Mouse (Mus musculus): ENCODE results near the gene Wipf1. TPM values are rescaled to one million over a fixed set of nuclear protein-coding genes. Genes with fewer than 3 reads are reported as not detected.

Wipf1 gene
- polyA plus RNA-seq, 1 experiment = 47.3 TPM

DNA sequence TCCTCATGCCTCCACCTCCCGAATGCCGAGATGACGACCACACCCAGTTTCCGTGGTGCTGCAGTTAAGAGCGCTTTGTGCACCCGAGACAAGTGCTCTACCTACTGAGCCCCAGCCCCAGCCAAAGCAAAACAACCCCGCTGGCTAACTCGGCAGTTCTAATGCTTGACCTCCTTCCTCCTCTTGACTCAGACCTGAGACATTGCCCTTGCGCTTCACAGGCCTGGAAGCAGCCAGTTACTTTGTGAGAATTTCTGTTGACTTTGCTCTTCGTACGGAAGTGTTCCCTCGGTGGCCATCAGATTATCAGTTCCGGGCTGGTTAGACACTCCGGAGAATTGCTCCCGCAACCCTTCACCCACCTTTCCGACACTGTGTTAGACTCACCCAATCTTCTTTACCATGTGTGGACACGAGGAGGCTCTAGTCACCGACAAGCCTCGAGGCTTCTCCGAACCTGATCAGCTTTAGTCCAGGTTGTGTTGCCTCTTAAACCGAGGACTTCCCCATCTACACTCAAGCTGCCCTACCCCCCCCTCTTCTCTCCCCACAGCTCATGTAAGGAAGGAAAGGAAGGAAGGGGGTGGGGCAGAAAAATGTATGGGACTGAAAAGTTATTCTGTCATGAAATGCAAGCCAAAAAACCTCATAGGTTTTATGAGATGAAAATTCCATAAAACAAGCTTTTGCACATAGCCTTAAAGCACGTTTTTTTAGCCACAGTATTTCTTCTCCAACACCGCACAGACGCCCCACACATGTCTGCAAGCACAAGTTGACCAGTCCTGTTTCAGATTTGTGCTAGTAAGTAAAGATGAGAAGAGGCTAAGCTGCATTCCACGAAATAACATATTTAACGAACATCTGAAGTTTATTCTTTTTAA, 44.1 kb downstream of the Wipf1 start:
- H3K4me3 ChIP-seq (replicated peaks; ENCODE audit: control insufficient read depth, low read depth, low read length) = peak overlapping the region; percentile 77
- no peaks in the 10 kb centered on the region; the same call in 1 of the 2 replicates for H3K4me1 ChIP-seq (ENCODE audit: control insufficient read depth, insufficient read depth, low read length)
- TF ChIP-seq POLR2A (IDR thresholded peaks at IDR 0.05; ENCODE audit: borderline replicate concordance, control insufficient read depth, low read depth, low read length) = peak; percentile 33; the same call in 1 of the 2 replicates
- peak; percentile 2; the same call in 1 of the 2 replicates for TF ChIP-seq CTCF (IDR thresholded peaks at IDR 0.05; ENCODE audit: control insufficient read depth, insufficient read depth, low read length)
- H3K27ac ChIP-seq (ENCODE audit: control insufficient read depth, insufficient read depth, low read depth, low read length, poor library complexity) = peak overlapping the region; percentile 94
- WGBS = under 1% methylated on average over 26 of the region's 26 CpGs

DNA sequence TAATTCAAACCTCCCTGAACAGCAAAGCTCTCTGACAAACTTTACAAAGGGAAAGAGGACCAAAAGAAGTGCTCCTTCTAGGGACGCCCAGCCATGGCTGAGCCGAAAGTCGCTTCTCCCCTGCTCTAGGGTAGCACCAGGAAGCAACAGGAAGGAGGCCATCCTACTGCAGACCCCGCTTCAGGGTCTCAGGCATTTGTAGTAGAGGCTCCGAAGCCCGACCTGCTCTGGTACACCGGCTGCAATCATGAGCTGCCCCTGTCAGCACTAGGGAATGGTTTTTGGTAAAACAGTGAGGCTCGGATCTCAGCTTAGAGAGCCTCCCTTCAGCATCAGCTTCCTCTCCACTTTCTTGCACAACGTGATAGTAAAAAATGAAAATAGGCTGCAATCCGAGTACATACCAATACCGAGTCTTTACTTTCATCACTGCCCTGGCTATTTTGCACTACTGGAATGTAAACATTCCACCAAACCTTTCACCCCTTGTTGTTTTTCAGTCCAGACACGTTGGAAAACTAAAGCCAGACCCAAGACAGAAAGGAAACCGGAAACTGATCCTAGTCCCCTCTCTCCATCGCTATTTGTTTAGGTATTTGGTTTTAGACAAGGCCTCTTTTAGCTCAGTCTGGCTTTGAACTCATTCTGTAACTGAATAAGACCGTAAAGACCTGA, 44.8 kb downstream of the Wipf1 start:
- no peak for TF ChIP-seq CTCF (IDR thresholded peaks at IDR 0.05; ENCODE audit: control insufficient read depth, insufficient read depth, low read length)

DNA sequence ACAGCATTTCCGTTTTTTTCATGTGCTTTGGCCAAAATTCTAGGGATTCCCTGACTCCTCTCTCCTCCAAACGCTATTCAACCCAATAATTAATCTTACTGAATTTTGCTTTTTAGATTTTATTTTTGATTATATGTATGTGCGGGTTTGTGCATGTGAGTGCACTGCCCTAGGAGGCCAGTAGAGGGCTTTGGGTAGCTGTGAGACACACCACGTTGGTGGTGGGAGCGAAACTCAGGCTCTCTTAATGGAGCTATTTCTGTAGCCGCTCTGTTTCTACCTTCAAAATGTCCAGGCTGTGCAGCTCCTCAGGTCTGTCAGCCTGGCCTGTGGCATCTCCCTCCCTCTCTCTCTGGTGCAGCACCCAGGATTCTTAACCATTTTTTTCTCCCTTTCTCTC, 50.7 kb downstream of the Wipf1 start:
- H3K27ac ChIP-seq (ENCODE audit: control insufficient read depth, insufficient read depth, low read depth, low read length, poor library complexity) = no peak overlapping the region
- WGBS = 83% methylated on average over 6 of the region's 6 CpGs
- TF ChIP-seq CTCF (IDR thresholded peaks at IDR 0.05; ENCODE audit: control insufficient read depth, insufficient read depth, low read length) = peak; percentile 25; the same call in 1 of the 2 replicates
- no peak for TF ChIP-seq POLR2A (IDR thresholded peaks at IDR 0.05; ENCODE audit: borderline replicate concordance, control insufficient read depth, low read depth, low read length)
- H3K4me3 ChIP-seq (replicated peaks; ENCODE audit: control insufficient read depth, low read depth, low read length) = no peak overlapping the region
- H3K4me1 ChIP-seq (ENCODE audit: control insufficient read depth, insufficient read depth, low read length) = peaks cover 2% of the 10 kb centered on the region

More for the DNA sequence above, 44.8 kb downstream of the Wipf1 start:
- H3K27ac ChIP-seq (ENCODE audit: control insufficient read depth, insufficient read depth, low read depth, low read length, poor library complexity) = peak overlapping the region; percentile 94
- no peaks in the 10 kb centered on the region; the same call in 1 of the 2 replicates for H3K4me1 ChIP-seq (ENCODE audit: control insufficient read depth, insufficient read depth, low read length)
- WGBS = 3% methylated on average over 15 of the region's 15 CpGs
- peak overlapping the region; percentile 77 for H3K4me3 ChIP-seq (replicated peaks; ENCODE audit: control insufficient read depth, low read depth, low read length)

DNA sequence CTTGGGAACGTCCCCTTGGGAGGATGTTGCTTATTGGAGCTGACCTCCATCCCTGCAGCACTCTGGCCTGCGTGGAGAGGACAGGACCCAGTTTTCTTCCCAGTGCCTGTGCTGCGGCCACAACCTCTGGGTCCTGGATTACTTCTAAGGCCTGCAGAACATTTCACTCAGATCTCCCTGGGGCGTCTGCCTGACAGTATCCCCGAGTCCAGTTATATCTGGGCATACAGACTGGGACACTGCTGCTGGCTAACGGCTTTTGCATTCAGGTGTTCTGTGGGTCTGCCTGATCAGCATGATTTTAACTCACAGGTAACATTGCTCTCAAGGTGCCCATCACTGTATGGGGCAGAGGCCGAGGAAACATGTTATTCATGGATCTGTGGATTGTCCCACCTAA, 52.0 kb downstream of the Wipf1 start:
- TF ChIP-seq CTCF (IDR thresholded peaks at IDR 0.05; ENCODE audit: control insufficient read depth, insufficient read depth, low read length) (no peak), POLR2A (IDR thresholded peaks at IDR 0.05; ENCODE audit: borderline replicate concordance, control insufficient read depth, low read depth, low read length) (no peak)
- peaks cover 2% of the 10 kb centered on the region for H3K4me1 ChIP-seq (ENCODE audit: control insufficient read depth, insufficient read depth, low read length)
- no peak overlapping the region for H3K27ac ChIP-seq (ENCODE audit: control insufficient read depth, insufficient read depth, low read depth, low read length, poor library complexity)
- WGBS = 89% methylated on average over 7 of the region's 7 CpGs
- no peak overlapping the region for H3K4me3 ChIP-seq (replicated peaks; ENCODE audit: control insufficient read depth, low read depth, low read length)

DNA sequence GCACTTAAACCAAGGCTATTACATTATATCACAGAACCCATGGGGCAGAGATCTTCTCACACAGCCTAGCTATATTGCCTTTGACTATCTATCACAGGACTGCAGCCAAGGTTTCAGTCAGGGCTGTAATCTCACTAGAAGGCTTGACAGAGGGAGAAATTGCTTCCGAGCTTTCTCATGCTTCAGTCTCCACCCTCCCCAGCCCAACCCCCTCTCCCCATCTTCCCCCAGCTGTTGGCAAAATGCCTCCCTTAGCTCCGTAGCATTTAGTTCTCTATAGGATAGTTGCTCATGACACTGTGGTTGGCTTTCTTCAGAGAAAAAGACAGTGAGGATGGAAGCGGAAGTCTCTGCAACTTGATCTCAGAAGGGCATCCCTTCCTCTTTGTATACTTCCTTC, 54.0 kb downstream of the Wipf1 start:
- peaks cover 7% of the 10 kb centered on the region for H3K4me1 ChIP-seq (ENCODE audit: control insufficient read depth, insufficient read depth, low read length)
- H3K4me3 ChIP-seq (replicated peaks; ENCODE audit: control insufficient read depth, low read depth, low read length) = no peak overlapping the region
- TF ChIP-seq CTCF (IDR thresholded peaks at IDR 0.05; ENCODE audit: control insufficient read depth, insufficient read depth, low read length) (no peak), POLR2A (IDR thresholded peaks at IDR 0.05; ENCODE audit: borderline replicate concordance, control insufficient read depth, low read depth, low read length) (no peak)
- WGBS = 3% methylated on average over 3 of the region's 3 CpGs
- H3K27ac ChIP-seq (ENCODE audit: control insufficient read depth, insufficient read depth, low read depth, low read length, poor library complexity) = no peak overlapping the region; the same call in 1 of the 2 replicates

DNA sequence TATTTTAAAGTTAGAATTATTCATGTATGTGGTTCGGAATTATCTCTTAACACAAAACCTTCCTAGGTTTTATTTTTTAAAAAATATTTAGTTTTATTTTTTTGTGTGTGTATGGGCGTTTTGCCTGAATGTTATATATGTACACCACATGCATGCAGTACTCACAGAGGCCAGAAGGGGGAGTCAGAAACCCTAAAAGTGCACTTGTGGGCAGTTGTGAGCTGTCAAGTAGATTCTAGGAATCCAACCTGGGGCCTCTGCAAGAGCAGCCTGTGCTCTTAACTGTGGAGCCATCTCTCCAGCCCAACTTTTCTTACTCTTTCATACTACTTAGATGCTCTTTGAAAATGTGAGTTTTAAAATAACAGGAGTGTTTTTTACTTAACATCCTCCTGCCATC, 57.4 kb downstream of the Wipf1 start:
- 82% methylated on average over 2 of the region's 2 CpGs for WGBS
- TF ChIP-seq POLR2A (IDR thresholded peaks at IDR 0.05; ENCODE audit: borderline replicate concordance, control insufficient read depth, low read depth, low read length) = no peak
- no peak for TF ChIP-seq CTCF (IDR thresholded peaks at IDR 0.05; ENCODE audit: control insufficient read depth, insufficient read depth, low read length)
- Histone ChIP-seq H3K4me3 (replicated peaks; ENCODE audit: control insufficient read depth, low read depth, low read length) (no peak overlapping the region), H3K27ac (ENCODE audit: control insufficient read depth, insufficient read depth, low read depth, low read length, poor library complexity) (no peak overlapping the region), H3K4me1 (ENCODE audit: control insufficient read depth, insufficient read depth, low read length) (peaks cover 14% of the 10 kb centered on the region)

DNA sequence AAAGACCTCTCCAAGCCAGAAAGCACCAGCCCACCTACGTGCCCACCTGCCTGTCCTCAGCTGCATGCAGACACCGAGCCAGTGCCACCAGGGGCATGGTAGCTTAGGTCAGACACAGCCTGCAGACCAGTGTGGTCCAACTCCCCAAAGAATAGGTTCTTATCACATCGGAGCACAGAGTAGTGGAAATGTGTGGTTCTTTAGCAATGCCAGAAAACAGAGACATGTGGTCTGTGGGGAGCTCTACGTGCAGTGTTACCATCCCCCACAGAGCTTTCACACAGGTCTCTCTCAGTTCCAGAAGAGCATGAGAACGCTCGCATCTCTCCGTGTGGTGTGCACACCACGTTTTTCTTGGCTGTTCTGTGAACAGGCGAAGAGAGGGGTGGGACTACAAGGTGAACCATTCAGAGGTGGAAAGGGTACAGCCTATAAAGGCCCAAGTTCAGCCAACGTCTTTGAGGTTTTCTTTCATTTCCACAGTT, 59.3 kb downstream of the Wipf1 start:
- 3% methylated on average over 10 of the region's 10 CpGs for WGBS
- TF ChIP-seq POLR2A (IDR thresholded peaks at IDR 0.05; ENCODE audit: borderline replicate concordance, control insufficient read depth, low read depth, low read length) (no peak), CTCF (IDR thresholded peaks at IDR 0.05; ENCODE audit: control insufficient read depth, insufficient read depth, low read length) (no peak)
- Histone ChIP-seq H3K4me3 (replicated peaks; ENCODE audit: control insufficient read depth, low read depth, low read length) (no peak overlapping the region), H3K4me1 (ENCODE audit: control insufficient read depth, insufficient read depth, low read length) (peaks cover 18% of the 10 kb centered on the region), H3K27ac (ENCODE audit: control insufficient read depth, insufficient read depth, low read depth, low read length, poor library complexity) (peak overlapping the region; percentile 59)

DNA sequence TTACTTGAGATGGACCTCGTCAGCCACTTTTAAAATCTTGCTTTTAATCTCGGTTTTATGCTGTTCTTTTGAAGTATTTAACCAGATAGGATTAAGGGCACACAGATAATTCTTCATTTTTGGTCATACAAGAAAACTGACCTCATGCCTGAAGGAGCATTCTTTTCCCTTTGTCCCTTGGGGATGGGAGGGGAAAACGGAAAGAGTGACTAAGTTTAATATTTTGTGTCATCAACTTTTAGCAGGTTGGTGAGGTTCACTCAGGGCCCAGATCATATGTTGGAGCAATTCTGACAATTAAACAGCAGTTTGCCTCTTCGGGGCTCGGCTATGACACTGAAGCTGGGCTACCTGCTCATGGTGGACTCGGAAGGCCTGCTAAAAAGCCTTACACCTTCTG, 60.0 kb downstream of the Wipf1 start:
- Histone ChIP-seq H3K27ac (ENCODE audit: control insufficient read depth, insufficient read depth, low read depth, low read length, poor library complexity) (peak overlapping the region; percentile 59; the same call in 1 of the 2 replicates), H3K4me3 (replicated peaks; ENCODE audit: control insufficient read depth, low read depth, low read length) (no peak overlapping the region), H3K4me1 (ENCODE audit: control insufficient read depth, insufficient read depth, low read length) (peaks cover 16% of the 10 kb centered on the region)
- WGBS = 61% methylated on average over 6 of the region's 6 CpGs
- TF ChIP-seq CTCF (IDR thresholded peaks at IDR 0.05; ENCODE audit: control insufficient read depth, insufficient read depth, low read length) = no peak
- TF ChIP-seq POLR2A (IDR thresholded peaks at IDR 0.05; ENCODE audit: borderline replicate concordance, control insufficient read depth, low read depth, low read length) = no peak
